Mouse (Mus musculus) A20 (cell line): ENCODE data around the gene Hist1h3d.
"Not testable (repeated sequence)": the region's sequence is repeated elsewhere in the genome, so short reads cannot be mapped to it uniquely, and the experiment has no call there.

Experiments
- DNase-seq: peaks from one replicate; pipeline ENCODE4 v3.0.0-alpha.2; 2011; ENCODE audit warnings: low read depth, low spot score

Gene Hist1h3d

DNA sequence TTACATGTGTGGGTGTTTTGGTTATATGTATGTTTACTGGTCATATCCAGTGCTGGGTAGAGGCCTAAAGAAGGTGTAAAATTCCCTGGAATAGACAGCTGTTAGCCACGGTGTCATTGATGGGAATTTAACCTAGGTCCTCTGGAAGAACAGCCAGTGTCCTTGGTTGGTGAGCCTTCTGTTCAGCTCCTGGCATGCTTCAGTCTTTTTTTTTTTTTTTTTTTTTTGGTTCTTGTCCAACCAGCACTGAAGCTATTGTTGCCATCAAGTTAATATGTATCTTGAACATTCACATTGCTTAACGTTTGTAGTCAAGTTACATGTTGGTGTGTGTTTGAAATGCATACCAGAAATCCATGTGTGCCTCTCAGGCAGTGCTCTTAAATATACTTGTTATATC lies 11.1 kb upstream of the Hist1h3d start:
- DNase-seq = no peak

DNA sequence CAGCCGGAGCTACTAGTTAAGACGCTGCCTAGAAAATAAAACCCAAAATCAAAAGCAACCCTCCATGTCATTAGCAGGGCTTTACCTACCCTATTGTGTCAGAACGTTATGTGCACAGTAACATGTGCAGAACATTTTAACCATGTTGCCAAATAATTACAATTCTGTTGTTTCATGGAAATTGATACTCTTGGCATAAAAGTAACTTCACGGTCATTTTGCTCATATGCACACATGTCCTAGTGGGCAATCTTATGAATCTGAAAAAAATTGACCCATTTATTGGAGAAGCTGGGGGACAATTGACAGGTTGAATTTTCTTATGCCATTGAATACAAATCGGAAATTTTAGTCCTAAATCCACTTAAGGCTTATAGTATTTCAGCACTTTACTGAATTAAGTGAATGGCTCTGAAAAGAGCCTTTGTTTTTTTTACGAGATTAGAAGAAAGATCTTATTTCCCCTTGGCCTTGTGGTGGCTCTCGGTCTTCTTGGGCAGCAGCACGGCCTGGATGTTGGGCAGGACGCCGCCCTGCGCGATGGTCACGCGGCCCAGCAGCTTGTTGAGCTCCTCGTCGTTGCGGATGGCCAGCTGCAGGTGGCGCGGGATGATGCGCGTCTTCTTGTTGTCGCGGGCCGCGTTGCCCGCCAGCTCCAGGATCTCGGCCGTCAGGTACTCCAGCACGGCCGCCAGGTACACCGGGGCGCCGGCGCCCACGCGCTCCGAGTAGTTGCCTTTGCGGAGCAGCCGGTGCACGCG lies 5.1 kb upstream of the Hist1h3d start:
- peak; percentile 68 for DNase-seq

- DNase-seq = peak; percentile 94
Observed at GRCm38 (mm10) chr13:23571022-23571503, 4.5 kb upstream of the Hist1h3d start, which contains the start of the genes Hist1h2ae and Hist1h2bg. Gene Hist1h2ae, minus strand, starts transcription at chr13:23571220. Gene Hist1h2bg, plus strand, starts transcription at chr13:23571396.

DNA sequence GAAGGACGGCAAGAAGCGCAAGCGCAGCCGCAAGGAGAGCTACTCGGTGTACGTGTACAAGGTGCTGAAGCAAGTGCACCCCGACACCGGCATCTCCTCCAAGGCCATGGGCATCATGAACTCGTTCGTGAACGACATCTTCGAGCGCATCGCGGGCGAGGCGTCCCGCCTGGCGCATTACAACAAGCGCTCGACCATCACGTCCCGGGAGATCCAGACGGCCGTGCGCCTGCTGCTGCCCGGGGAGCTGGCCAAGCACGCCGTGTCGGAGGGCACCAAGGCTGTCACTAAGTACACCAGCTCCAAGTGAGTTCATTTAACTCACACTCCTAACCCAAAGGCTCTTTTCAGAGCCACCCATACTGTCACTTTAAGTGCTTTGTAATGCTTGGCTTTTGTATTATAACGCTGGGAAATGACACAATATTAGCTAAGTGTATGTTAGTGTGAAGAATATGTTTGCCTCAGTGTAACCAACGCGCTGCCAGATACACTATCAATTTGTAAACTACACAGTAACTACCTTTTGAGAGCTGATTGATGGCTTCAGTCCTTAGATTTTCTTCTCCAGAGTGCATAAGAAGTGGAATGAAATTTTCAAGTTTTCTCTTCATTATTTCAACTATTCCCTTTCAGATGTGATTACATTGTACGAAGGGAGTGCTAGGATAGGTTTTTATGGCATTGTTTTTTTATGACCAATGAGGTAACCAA lies 3.9 kb upstream of the Hist1h3d start:
- peak; percentile 74 for DNase-seq

- DNase-seq = peak; percentile 40
Observed at GRCm38 (mm10) chr13:23572218-23573033, 3.1 kb upstream of the Hist1h3d start.

GRCm38 (mm10) chr13:23573034-23573897 lies 2.3 kb upstream of the Hist1h3d start:
- DNase-seq = not testable (repeated sequence)

DNA sequence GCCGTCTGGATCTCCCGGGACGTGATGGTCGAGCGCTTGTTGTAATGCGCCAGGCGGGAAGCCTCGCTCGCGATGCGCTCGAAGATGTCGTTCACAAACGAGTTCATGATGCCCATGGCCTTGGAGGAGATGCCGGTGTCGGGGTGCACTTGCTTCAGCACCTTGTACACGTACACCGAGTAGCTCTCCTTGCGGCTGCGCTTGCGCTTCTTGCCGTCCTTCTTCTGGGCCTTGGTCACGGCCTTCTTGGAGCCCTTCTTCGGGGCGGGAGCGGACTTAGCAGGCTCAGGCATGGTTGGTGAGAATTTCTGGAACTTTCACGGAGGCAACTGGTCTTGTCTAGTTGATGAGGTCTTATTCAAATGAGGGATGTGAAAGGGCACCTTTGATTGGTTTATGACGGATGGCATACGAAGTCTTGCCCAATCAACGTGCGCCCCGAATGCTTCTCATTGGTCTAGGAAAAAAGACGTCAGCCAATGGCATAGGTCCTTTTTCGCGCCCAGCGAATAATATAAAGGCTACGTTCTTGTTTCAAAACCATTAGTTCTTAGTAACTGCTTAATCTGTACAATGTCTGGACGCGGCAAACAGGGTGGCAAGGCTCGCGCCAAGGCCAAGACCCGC lies 1.6 kb upstream of the Hist1h3d start, which contains the start of the genes Hist1h2bf and Hist1h2ad:
Gene Hist1h2bf (minus strand): TSS at position 299 of the 627 bp plus-strand sequence.
Gene Hist1h2ad (plus strand): TSS at position 484 of the 627 bp plus-strand sequence.
- not testable (repeated sequence) for DNase-seq

GRCm38 (mm10) chr13:23574546-23575170 lies 905 bp upstream of the Hist1h3d start:
- DNase-seq = not testable (repeated sequence)

DNA sequence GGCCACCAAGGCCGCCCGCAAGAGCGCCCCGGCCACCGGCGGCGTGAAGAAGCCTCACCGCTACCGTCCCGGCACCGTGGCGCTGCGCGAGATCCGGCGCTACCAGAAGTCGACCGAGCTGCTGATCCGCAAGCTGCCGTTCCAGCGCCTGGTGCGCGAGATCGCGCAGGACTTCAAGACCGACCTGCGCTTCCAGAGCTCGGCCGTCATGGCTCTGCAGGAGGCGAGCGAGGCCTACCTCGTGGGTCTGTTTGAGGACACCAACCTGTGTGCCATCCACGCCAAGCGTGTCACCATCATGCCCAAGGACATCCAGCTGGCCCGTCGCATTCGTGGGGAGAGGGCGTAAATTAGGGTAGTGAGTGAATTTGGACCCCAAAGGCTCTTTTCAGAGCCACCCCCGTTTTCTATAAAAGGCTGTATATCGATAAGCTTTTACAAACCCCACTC lies 326 bp downstream of the Hist1h3d start:
- DNase-seq = not testable (repeated sequence)

DNA sequence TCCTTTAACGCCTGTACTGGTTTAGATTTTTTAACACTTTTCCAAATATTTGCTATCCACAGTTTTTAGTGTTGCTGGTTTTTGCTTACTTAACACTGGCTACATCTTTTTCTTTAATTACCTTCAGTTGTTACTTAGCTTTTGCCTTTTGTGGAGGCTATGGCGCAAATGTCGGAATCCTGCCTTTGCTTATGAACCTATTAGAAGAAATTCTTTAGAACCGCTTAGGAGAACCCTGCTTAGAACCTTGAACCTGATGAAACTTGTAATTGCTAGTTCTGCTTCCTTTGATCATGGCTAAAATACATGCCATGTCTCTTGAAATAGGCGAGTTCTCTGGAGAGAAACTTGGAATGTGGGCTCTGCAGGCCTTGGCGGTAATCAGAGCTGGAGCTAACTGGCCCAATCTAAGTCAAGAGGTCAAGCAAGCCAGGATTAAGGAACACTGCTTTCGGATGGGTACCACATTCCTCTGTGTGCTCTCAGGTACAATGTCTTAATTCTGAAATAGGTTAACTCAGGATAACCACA lies 853 bp downstream of the Hist1h3d start:
- no peak for DNase-seq

DNA sequence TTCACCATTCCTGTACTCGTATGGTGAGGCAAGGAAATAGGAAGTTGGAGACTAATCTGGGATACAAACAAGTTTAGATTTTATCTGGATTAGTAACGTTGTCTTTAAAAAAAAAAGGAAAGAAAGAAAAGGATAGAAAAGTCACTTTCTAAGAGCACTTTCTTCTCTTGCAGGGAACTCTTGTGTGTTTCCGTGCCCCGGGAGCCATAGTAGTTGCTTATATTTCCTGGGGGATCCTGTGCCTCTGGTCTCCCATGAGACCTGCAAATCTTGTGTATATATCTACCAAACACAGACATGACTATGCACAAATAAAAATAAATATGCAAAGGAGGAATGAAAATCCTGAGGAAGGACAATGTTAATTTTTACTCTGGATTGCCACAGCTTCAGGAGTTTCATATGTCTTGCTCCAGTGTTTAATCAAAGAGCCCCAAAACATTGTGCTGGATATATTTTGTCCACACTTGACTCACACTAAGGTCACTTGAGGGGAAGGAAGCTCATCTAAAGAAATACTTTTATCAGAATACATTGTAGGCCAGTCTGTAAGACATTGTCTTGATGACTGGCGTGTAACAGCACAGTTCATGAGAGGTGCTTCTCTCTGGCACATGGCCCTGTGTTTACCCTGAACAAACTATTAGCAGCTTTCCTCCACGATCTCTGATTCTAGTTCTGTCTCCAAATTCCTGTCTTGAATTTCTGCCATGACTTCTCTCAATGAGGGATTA lies 1.5 kb downstream of the Hist1h3d start:
- no peak for DNase-seq

GRCm38 (mm10) chr13:23577835-23578234 lies 2.3 kb downstream of the Hist1h3d start:
- DNase-seq = no peak

GRCm38 (mm10) chr13:23581408-23582218 lies 6.0 kb downstream of the Hist1h3d start, which contains the start of gene Hist1h4d:
Gene Hist1h4d, plus strand, starts transcription at chr13:23581598.
- DNase-seq = peak; percentile 97

DNA sequence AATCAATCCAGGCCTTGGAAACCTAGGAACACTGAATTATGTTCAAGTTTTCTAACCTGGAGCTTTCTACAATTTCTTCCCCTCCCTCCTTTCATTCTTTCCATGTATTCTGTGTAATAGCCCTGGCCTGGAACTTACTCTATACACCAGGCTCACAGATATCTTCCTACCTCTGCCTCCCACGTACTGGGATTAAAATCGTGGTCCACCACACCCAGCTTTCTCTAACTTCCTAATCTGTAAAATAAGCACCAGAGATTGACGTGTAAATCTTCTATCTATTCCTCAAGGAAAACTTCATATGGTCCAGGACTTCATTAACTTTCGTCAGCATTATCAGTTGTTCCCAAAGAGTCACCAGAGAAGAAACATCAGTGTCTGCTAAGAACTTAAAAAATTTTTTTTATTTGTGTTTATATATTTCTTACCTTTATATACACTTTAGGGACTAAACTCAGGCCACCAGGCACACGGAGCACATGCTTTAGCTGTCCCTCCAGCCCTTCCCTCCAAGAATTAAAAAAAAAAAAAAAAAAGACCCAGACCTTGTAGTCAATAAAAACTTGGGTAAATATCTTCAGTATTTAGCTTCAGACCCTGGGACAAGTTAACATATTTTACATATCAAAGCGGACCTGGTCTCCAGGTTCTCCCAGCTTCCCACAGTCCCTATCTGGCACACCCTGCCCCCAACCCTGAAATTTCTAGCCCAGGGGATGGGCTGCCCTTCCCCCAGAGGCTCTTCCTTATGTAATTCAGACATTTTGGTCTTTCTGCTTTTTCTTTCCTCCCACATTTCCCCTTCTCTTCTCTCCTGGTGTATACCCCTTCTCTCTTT lies 6.9 kb downstream of the Hist1h3d start:
- DNase-seq = peak; percentile 38

DNA sequence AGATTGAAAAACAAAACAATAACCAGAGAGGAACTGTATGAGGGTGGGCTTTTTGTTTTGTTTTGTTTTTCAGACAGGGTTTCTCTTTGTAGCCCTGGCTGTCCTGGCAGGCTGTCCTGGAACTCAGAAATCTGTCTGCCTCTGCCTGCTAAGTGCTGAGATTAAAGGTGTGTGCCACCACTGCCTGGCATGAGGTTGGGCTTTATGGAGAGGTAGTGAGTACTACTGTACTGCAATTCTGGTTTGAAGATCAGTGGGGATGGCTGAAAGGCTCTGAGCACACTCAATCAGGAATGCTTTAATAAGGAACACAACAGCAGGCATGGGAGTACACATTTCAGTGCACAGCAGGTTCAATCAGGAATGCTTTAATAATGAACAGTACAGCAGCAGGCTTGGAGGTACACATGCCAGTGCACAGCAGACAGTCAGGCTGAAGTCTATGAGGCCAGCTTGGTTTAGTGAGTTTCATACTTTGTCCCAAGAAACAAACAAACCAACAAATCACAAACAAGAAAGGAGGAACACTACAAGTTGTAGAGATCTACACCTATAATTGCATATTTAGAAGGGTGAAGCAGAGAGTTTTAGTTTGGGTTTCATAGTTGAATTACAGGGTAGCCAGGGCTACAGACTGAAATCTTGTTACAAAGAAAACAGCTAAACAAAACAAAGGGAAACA lies 8.0 kb downstream of the Hist1h3d start:
- peak; percentile 54 for DNase-seq

GRCm38 (mm10) chr13:23584331-23584730 lies 8.8 kb downstream of the Hist1h3d start:
- peak; percentile 56 for DNase-seq
